Mouse (Mus musculus) forebrain, postnatal 0 days (tissue): ENCODE data around the gene Scel. TPM values are rescaled to one million over a fixed set of nuclear protein-coding genes. Genes with fewer than 3 reads are reported as not detected.

Experiments used
- ATAC-seq: fragments of 200-750 bp; cut with Nextera tagmentation; 2 replicates; pipeline ENCODE4 v1.8.0; 2017; ENCODE audit warnings: mild to moderate bottlenecking, moderate library complexity
- DNase-seq: peaks from one replicate; pipeline ENCODE4 v3.0.0-alpha.2; 2015
- H3K27ac ChIP-seq: fragments of 300-500 bp; sonication (generic); 2 replicates; pipeline ENCODE4 v1.5.1; 2014; ENCODE audit warnings: low read depth, mild to moderate bottlenecking, antibody characterized with exemption, low read length, moderate library complexity, mixed read lengths
- H3K27me3 ChIP-seq: fragments of 300-500 bp; sonication (generic); 2 replicates; pipeline ENCODE4 v1.6.1; 2014; ENCODE audit warnings: mild to moderate bottlenecking, low read length, mixed read lengths; ENCODE audit not compliant: insufficient read depth
- H3K36me3 ChIP-seq: fragments of 300-500 bp; sonication (generic); 2 replicates; pipeline ENCODE4 v1.6.1; 2014; ENCODE audit warnings: mild to moderate bottlenecking, moderate library complexity; ENCODE audit not compliant: insufficient read depth
- H3K4me1 ChIP-seq: fragments of 300-500 bp; sonication (generic); 2 replicates; pipeline ENCODE4 v1.6.1; 2014; ENCODE audit warnings: antibody characterized with exemption; ENCODE audit not compliant: insufficient read depth
- H3K4me2 ChIP-seq: fragments of 300-500 bp; sonication (generic); 2 replicates; pipeline ENCODE4 v1.6.1; 2014; ENCODE audit warnings: low read depth, mild to moderate bottlenecking, moderate library complexity
- H3K4me3 ChIP-seq: fragments of 300-500 bp; sonication (generic); 2 replicates; pipeline ENCODE4 v1.5.1; 2014; ENCODE audit warnings: low read depth, low read length, mixed read lengths
- H3K9ac ChIP-seq: fragments of 300-500 bp; sonication (generic); 2 replicates; pipeline ENCODE4 v1.6.1; 2014; ENCODE audit warnings: mild to moderate bottlenecking
- H3K9me3 ChIP-seq: fragments of 300-500 bp; sonication (generic); 2 replicates; pipeline ENCODE4 v1.6.1; 2016; ENCODE audit warnings: low read length
- CTCF ChIP-seq: sonication (generic); IDR thresholded peaks from 2 replicates; pipeline ENCODE4 v1.5.1; 2016; ENCODE audit warnings: antibody characterized with exemption, control low read depth, low read depth
- WGBS: fragments of 180-500 bp; shearing (Covaris S2); extraction: QIAGEN DNeasy Blood & Tissue Kit; methylation state at CpG from one replicate; pipeline ENCODE4 v1.1.7; 2014; 5-methylcytosine and 5-hydroxymethylcytosine counted together
- polyA plus RNA-seq: library from polyadenylated mRNA; unstranded; fragments of >200 nt; fragmentation: Nextera tagmentation; extraction: Ambion mirVana; gene quantifications from 2 replicates; pipeline ENCODE4 v1.2.1, GENCODE M21; 2015
- total RNA-seq: library from RNA; depleted of rRNA; stranded (reverse); fragments of >200 nt; gene quantifications from 2 replicates; pipeline ENCODE4 v1.2.3, GENCODE M21; 2014

The Scel gene
- total and polyA plus RNA-seq, 2 experiments from 2014 or later: 0.29 to 0.30 TPM

DNA sequence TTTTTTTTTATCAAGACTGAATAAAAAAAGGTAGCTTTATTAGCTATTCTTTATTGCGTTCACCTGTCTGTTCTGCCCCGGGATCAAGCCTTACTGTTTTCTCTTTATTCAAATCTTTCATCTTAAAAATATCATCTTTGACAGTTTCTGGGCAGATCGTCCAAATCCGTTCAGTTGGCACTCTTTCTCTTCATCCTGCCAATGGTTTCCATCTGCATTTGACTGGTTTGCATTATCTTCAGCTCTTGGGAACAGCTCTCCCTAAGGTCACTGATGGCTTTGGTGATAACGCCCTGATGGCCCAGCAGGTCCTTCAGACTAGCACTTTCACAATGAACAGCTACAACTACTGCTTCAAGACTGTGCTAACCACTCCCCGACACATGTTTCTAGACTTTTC is 35.1 kb downstream of the Scel start:
- Histone ChIP-seq H3K9ac (no peak overlapping the region), H3K4me2 (no peak overlapping the region), H3K4me3 (no peak overlapping the region), H3K27me3 (no peaks in the 10 kb centered on the region), H3K27ac (no peak overlapping the region), H3K4me1 (peaks cover 22% of the 10 kb centered on the region), H3K9me3 (no peaks in the 10 kb centered on the region), H3K36me3 (no peaks in the 10 kb centered on the region)
- no peak for ATAC-seq
- WGBS: 59% methylated on average over 6 of the region's 6 CpGs
- peak; percentile 57 for DNase-seq
- TF ChIP-seq CTCF: no peak

DNA sequence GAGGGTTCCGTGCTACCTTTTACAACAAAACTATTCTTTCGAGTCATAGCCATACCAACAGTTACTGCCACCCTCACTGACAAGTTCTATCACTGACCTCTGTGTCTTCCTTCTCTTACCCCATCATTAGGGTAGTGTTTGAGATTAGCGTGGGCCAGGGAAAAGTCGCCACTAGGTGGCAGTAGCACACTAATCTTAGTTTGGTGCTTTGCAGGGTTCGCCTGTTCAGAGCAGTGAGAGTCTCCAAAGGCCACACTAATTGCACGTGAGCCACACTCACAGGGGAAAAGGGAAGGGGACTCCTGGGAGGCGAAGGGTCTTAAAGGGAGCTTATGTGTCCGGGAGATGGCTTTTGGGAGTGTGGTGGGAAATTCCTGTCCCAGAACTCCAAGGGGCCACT is 37.3 kb downstream of the Scel start:
- no peaks in the 10 kb centered on the region for H3K36me3 ChIP-seq
- 17% methylated on average over 8 of the region's 8 CpGs for WGBS
- no peaks in the 10 kb centered on the region for H3K9me3 ChIP-seq
- DNase-seq (peak; percentile 91), ATAC-seq (peak; percentile 82)
- TF ChIP-seq CTCF: peak; percentile 95
- H3K27ac ChIP-seq: no peak overlapping the region
- H3K27me3 ChIP-seq: no peaks in the 10 kb centered on the region
- no peak overlapping the region for H3K4me2 ChIP-seq
- peaks cover 25% of the 10 kb centered on the region for H3K4me1 ChIP-seq
- H3K4me3 ChIP-seq: no peak overlapping the region
- H3K9ac ChIP-seq: no peak overlapping the region

DNA sequence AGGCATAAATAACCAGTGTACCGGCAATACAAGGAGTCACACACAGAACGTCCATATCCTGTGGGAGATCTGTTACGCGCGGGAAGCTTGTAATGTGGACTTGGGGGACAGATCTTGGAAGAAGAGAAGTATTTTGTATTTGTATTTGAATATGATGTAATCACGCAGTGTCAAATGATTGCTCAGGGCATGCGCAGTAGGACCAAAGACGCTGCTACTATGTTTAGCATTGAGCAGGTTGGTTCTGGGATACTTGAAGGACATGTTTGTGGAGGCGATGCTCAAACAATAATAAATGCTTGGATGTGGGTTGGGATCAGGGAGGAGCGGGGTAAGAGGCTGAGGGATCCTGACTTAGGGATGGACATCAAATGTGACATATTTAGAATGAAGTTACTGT is 37.8 kb downstream of the Scel start:
- no peak for ATAC-seq

DNA sequence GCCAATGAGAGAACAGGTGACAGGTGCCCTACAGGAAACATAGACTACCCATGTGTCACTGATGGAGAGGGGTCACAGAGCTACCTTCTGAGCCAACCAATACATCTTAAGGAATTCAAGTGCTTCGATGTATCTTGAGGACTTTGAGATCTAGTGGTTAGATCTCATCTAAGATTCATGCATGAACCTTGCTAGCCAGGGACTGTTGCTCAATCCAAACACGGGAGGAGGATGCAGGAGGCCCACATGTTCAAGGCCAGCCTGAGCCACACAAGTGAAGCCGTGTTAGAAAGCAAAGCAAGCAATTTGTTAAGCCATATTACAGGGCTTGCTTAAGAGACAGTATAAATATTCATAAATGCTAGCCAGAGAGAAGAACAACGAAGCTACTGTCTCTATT is 38.8 kb downstream of the Scel start:
- Histone ChIP-seq H3K27ac (peak overlapping the region; percentile 78), H3K4me3 (no peak overlapping the region), H3K9me3 (no peaks in the 10 kb centered on the region), H3K4me1 (peaks cover 17% of the 10 kb centered on the region; the same call in 1 of the 2 replicates), H3K36me3 (no peaks in the 10 kb centered on the region), H3K9ac (no peak overlapping the region), H3K27me3 (no peaks in the 10 kb centered on the region), H3K4me2 (0 out of 2 replicates have a peak overlapping the region, but pooled peaks have one; percentile 8)
- TF ChIP-seq CTCF: no peak
- DNase-seq (no peak), ATAC-seq (peak; percentile 7; the same call in 1 of the 2 replicates)
- 36% methylated on average over 4 of the region's 4 CpGs for WGBS

More for the DNA sequence above, 37.8 kb downstream of the Scel start:
- Histone ChIP-seq H3K9me3 (no peaks in the 10 kb centered on the region), H3K36me3 (no peaks in the 10 kb centered on the region), H3K4me1 (peaks cover 22% of the 10 kb centered on the region), H3K4me2 (no peak overlapping the region), H3K27ac (no peak overlapping the region), H3K4me3 (no peak overlapping the region), H3K9ac (no peak overlapping the region), H3K27me3 (no peaks in the 10 kb centered on the region)
- no peak for DNase-seq
- 77% methylated on average over 10 of the region's 10 CpGs for WGBS
- no peak for TF ChIP-seq CTCF

DNA sequence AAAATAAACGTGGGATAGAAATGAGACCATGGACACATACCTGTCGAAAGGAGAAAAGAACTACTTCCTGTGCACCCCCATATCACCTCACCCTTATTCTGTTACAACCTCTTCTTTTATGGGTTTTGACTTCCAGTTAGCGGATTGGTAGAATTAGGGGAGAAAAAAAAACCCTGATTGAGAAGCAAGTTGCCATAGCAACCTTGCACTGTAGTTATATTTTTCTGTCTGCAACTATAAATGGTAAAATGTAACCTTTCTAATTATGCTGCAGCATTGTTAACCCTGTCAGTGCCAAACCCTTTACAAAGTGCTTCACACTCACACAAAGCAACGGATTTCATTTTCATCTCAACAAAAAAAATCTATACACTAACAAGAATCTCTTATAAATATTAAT is 39.2 kb downstream of the Scel start:
- H3K27me3 ChIP-seq: no peaks in the 10 kb centered on the region
- H3K9ac ChIP-seq: no peak overlapping the region
- H3K4me3 ChIP-seq: no peak overlapping the region
- peak; percentile 73 for ATAC-seq
- H3K36me3 ChIP-seq: no peaks in the 10 kb centered on the region
- 31% methylated on average over 4 of the region's 4 CpGs for WGBS
- H3K4me2 ChIP-seq: 0 out of 2 replicates have a peak overlapping the region, but pooled peaks have one; percentile 8
- H3K9me3 ChIP-seq: no peaks in the 10 kb centered on the region
- peak; percentile 77 for DNase-seq
- peaks cover 17% of the 10 kb centered on the region; the same call in 1 of the 2 replicates for H3K4me1 ChIP-seq
- TF ChIP-seq CTCF: no peak
- H3K27ac ChIP-seq: peak overlapping the region; percentile 78

DNA sequence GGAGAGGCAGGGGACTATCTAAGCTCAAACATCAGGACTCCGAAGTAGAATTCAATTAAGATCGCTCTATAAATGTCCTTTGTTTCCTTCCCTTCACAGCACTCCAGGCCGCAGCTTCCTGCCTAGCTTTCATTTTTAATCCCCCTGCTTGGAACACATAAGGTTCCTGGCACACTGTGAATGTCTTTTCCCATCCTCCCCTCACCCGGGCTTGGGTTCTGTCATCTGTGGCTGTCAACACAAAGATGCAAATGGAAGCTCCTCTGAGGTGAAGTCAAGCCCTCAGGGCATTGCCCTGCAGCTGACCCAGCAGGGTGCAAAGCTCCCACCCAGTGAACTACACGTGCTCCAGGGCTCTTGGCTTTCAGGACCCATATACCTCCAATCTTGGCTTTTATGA is 43.5 kb downstream of the Scel start:
- Histone ChIP-seq H3K9me3 (no peaks in the 10 kb centered on the region), H3K9ac (no peak overlapping the region), H3K27ac (no peak overlapping the region), H3K36me3 (no peaks in the 10 kb centered on the region), H3K27me3 (no peaks in the 10 kb centered on the region), H3K4me1 (peaks cover 17% of the 10 kb centered on the region; the same call in 1 of the 2 replicates), H3K4me2 (no peak overlapping the region), H3K4me3 (no peak overlapping the region)
- ATAC-seq (peak; percentile 42; the same call in 1 of the 2 replicates), DNase-seq (peak; percentile 27)
- WGBS: 9% methylated on average over 5 of the region's 5 CpGs
- TF ChIP-seq CTCF: no peak

DNA sequence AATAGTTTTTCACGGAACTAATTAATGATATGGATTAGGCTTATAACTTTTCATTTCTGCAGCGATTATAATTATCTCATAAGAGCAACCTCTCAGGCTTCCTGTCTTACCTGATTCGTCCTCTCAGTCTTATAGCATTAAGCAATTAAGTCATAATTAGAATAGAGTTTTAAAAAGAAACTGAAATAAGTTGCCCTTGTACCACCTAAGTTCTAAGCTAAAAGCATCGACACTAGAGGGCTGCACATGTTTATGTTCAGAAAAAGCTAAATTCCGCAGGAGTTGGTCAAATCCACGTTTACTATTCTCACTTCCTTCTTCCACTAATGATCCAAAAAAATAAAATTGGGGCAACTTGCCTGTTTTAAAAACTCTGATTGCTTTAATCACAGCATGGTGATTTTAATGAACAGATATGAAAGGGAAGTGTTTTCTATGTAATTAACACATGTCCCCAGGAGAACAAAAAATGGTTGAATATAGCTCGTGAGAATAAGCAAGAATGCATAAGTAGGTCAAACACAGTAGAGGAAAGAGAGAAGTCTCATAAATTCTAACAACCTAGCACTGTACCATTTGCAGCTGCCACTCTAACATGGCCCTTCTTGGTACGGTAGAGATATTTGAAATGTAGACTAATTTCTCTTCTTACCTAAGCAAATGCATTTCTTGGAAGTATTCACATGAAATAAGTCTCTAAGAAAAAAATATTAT is 48.4 kb downstream of the Scel start:
- Histone ChIP-seq H3K9me3 (no peaks in the 10 kb centered on the region), H3K4me2 (no peak overlapping the region), H3K4me3 (no peak overlapping the region), H3K4me1 (no peaks in the 10 kb centered on the region), H3K27ac (no peak overlapping the region), H3K9ac (no peak overlapping the region), H3K36me3 (no peaks in the 10 kb centered on the region), H3K27me3 (no peaks in the 10 kb centered on the region)
- TF ChIP-seq CTCF: peak; percentile 49
- ATAC-seq (no peak), DNase-seq (peak; percentile 33)
- 31% methylated on average over 8 of the region's 8 CpGs for WGBS
